Mouse (Mus musculus): Measurements from ENCODE around the gene C77080. TPM values are rescaled to one million over a fixed set of nuclear protein-coding genes. Genes with fewer than 3 reads are reported as not detected.

The C77080 gene
- polyA plus RNA-seq, 1 experiment from 2014 or later: 3.6 TPM

GRCm38 (mm10) chr4:129238579-129239016 is 22.6 kb downstream of the C77080 start:
- peak; percentile 72 for ATAC-seq
- H3K27me3 ChIP-seq (replicated peaks; ENCODE audit: control insufficient read depth, insufficient read depth, low read length): no peaks in the 10 kb centered on the region
- under 1% methylated on average over 23 of the region's 23 CpGs for whole genome bisulfite sequencing
- no peaks in the 10 kb centered on the region for H3K36me3 ChIP-seq (ENCODE audit: control insufficient read depth, insufficient read depth, low read length)
- H3K4me2 ChIP-seq (ENCODE audit: low read length): peak overlapping the region; percentile 91
- H3K4me1 ChIP-seq (ENCODE audit: control insufficient read depth, insufficient read depth, low read length): peaks cover 12% of the 10 kb centered on the region
- no peaks in the 10 kb centered on the region for H3K9me3 ChIP-seq (replicated peaks; ENCODE audit: control insufficient read depth, low read length)
- H3K9ac ChIP-seq (ENCODE audit: low read length): peak overlapping the region; percentile 70
- peak overlapping the region; percentile 69 for H3K4me3 ChIP-seq (ENCODE audit: low read depth, low read length)
- DNase-seq (ENCODE audit: low spot score): no peak
- no peak overlapping the region for H3K27ac ChIP-seq (ENCODE audit: low read depth, low read length)

GRCm38 (mm10) chr4:129237843-129238441 is 23.3 kb downstream of the C77080 start:
- Histone ChIP-seq H3K9ac (ENCODE audit: low read length) (peak overlapping the region; percentile 70), H3K36me3 (ENCODE audit: control insufficient read depth, insufficient read depth, low read length) (no peaks in the 10 kb centered on the region), H3K4me2 (ENCODE audit: low read length) (peak overlapping the region; percentile 91), H3K27ac (ENCODE audit: low read depth, low read length) (no peak overlapping the region), H3K4me3 (ENCODE audit: low read depth, low read length) (peak overlapping the region; percentile 69), H3K9me3 (replicated peaks; ENCODE audit: control insufficient read depth, low read length) (no peaks in the 10 kb centered on the region), H3K4me1 (ENCODE audit: control insufficient read depth, insufficient read depth, low read length) (peaks cover 12% of the 10 kb centered on the region), H3K27me3 (replicated peaks; ENCODE audit: control insufficient read depth, insufficient read depth, low read length) (no peaks in the 10 kb centered on the region)
- no peak for ATAC-seq
- 8% methylated on average over 19 of the region's 21 CpGs for WGBS
- peak; percentile 53 for DNase-seq (ENCODE audit: low spot score)

GRCm38 (mm10) chr4:129236236-129236813 is 24.9 kb downstream of the C77080 start:
- 79% methylated on average over 8 of the region's 8 CpGs for WGBS
- no peaks in the 10 kb centered on the region for H3K36me3 ChIP-seq (ENCODE audit: control insufficient read depth, insufficient read depth, low read length)
- DNase-seq (ENCODE audit: low spot score): no peak

GRCm38 (mm10) chr4:129235147-129235546 is 26.1 kb downstream of the C77080 start:
- no peak for DNase-seq (ENCODE audit: low spot score)
- WGBS: 78% methylated on average over 3 of the region's 3 CpGs
- H3K36me3 ChIP-seq (ENCODE audit: control insufficient read depth, insufficient read depth, low read length): no peaks in the 10 kb centered on the region
- H3K27ac ChIP-seq (ENCODE audit: low read depth, low read length): no peak overlapping the region
- no peaks in the 10 kb centered on the region for H3K27me3 ChIP-seq (replicated peaks; ENCODE audit: control insufficient read depth, insufficient read depth, low read length)
- H3K9me3 ChIP-seq (replicated peaks; ENCODE audit: control insufficient read depth, low read length): no peaks in the 10 kb centered on the region
- H3K4me1 ChIP-seq (ENCODE audit: control insufficient read depth, insufficient read depth, low read length): peaks cover 12% of the 10 kb centered on the region
- no peak overlapping the region for H3K4me3 ChIP-seq (ENCODE audit: low read depth, low read length)
- H3K9ac ChIP-seq (ENCODE audit: low read length): no peak overlapping the region
- no peak for ATAC-seq
- H3K4me2 ChIP-seq (ENCODE audit: low read length): no peak overlapping the region

More at GRCm38 (mm10) chr4:129236236-129236813, 24.9 kb downstream of the C77080 start:
- no peak overlapping the region for H3K27ac ChIP-seq (ENCODE audit: low read depth, low read length)
- ATAC-seq: no peak
- H3K27me3 ChIP-seq (replicated peaks; ENCODE audit: control insufficient read depth, insufficient read depth, low read length): no peaks in the 10 kb centered on the region
- no peak overlapping the region for H3K4me2 ChIP-seq (ENCODE audit: low read length)
- peaks cover 12% of the 10 kb centered on the region for H3K4me1 ChIP-seq (ENCODE audit: control insufficient read depth, insufficient read depth, low read length)
- H3K9ac ChIP-seq (ENCODE audit: low read length): no peak overlapping the region
- no peak overlapping the region for H3K4me3 ChIP-seq (ENCODE audit: low read depth, low read length)
- no peaks in the 10 kb centered on the region for H3K9me3 ChIP-seq (replicated peaks; ENCODE audit: control insufficient read depth, low read length)

GRCm38 (mm10) chr4:129234488-129234887 is 26.7 kb downstream of the C77080 start:
- ATAC-seq: no peak
- WGBS: 89% methylated on average over 7 of the region's 7 CpGs
- no peak for DNase-seq (ENCODE audit: low spot score)
- no peaks in the 10 kb centered on the region for H3K9me3 ChIP-seq (replicated peaks; ENCODE audit: control insufficient read depth, low read length)
- peaks cover 12% of the 10 kb centered on the region for H3K4me1 ChIP-seq (ENCODE audit: control insufficient read depth, insufficient read depth, low read length)
- no peak overlapping the region for H3K4me2 ChIP-seq (ENCODE audit: low read length)
- H3K36me3 ChIP-seq (ENCODE audit: control insufficient read depth, insufficient read depth, low read length): no peaks in the 10 kb centered on the region
- no peak overlapping the region for H3K4me3 ChIP-seq (ENCODE audit: low read depth, low read length)
- H3K9ac ChIP-seq (ENCODE audit: low read length): no peak overlapping the region
- no peaks in the 10 kb centered on the region for H3K27me3 ChIP-seq (replicated peaks; ENCODE audit: control insufficient read depth, insufficient read depth, low read length)
- no peak overlapping the region for H3K27ac ChIP-seq (ENCODE audit: low read depth, low read length)

GRCm38 (mm10) chr4:129232561-129233360 is 28.4 kb downstream of the C77080 start:
- no peak for ATAC-seq
- 81% methylated on average over 9 of the region's 9 CpGs for WGBS
- H3K4me2 ChIP-seq (ENCODE audit: low read length): no peak overlapping the region

GRCm38 (mm10) chr4:129231594-129232450 is 29.4 kb downstream of the C77080 start:
- H3K4me1 ChIP-seq (ENCODE audit: control insufficient read depth, insufficient read depth, low read length): peaks cover 13% of the 10 kb centered on the region
- H3K9me3 ChIP-seq (replicated peaks; ENCODE audit: control insufficient read depth, low read length): no peaks in the 10 kb centered on the region
- DNase-seq (ENCODE audit: low spot score) (no peak), ATAC-seq (no peak)
- H3K27me3 ChIP-seq (replicated peaks; ENCODE audit: control insufficient read depth, insufficient read depth, low read length): no peaks in the 10 kb centered on the region
- no peaks in the 10 kb centered on the region for H3K36me3 ChIP-seq (ENCODE audit: control insufficient read depth, insufficient read depth, low read length)
- no peak overlapping the region for H3K9ac ChIP-seq (ENCODE audit: low read length)
- 72% methylated on average over 12 of the region's 12 CpGs for WGBS
- H3K4me3 ChIP-seq (ENCODE audit: low read depth, low read length): no peak overlapping the region
- no peak overlapping the region for H3K4me2 ChIP-seq (ENCODE audit: low read length)
- no peak overlapping the region for H3K27ac ChIP-seq (ENCODE audit: low read depth, low read length)

More at GRCm38 (mm10) chr4:129232561-129233360, 28.4 kb downstream of the C77080 start:
- Histone ChIP-seq H3K4me1 (ENCODE audit: control insufficient read depth, insufficient read depth, low read length) (peaks cover 4% of the 10 kb centered on the region; the same call in 1 of the 2 replicates), H3K9ac (ENCODE audit: low read length) (no peak overlapping the region), H3K27me3 (replicated peaks; ENCODE audit: control insufficient read depth, insufficient read depth, low read length) (no peaks in the 10 kb centered on the region), H3K4me3 (ENCODE audit: low read depth, low read length) (no peak overlapping the region), H3K27ac (ENCODE audit: low read depth, low read length) (no peak overlapping the region), H3K36me3 (ENCODE audit: control insufficient read depth, insufficient read depth, low read length) (no peaks in the 10 kb centered on the region), H3K9me3 (replicated peaks; ENCODE audit: control insufficient read depth, low read length) (no peaks in the 10 kb centered on the region)
- DNase-seq (ENCODE audit: low spot score): no peak

- Histone ChIP-seq H3K27me3 (replicated peaks; ENCODE audit: control insufficient read depth, insufficient read depth, low read length) (no peaks in the 10 kb centered on the region), H3K4me2 (ENCODE audit: low read length) (no peak overlapping the region), H3K27ac (ENCODE audit: low read depth, low read length) (no peak overlapping the region), H3K4me1 (ENCODE audit: control insufficient read depth, insufficient read depth, low read length) (peaks cover 22% of the 10 kb centered on the region), H3K4me3 (ENCODE audit: low read depth, low read length) (no peak overlapping the region), H3K36me3 (ENCODE audit: control insufficient read depth, insufficient read depth, low read length) (no peaks in the 10 kb centered on the region), H3K9ac (ENCODE audit: low read length) (no peak overlapping the region), H3K9me3 (replicated peaks; ENCODE audit: control insufficient read depth, low read length) (no peaks in the 10 kb centered on the region)
- DNase-seq (ENCODE audit: low spot score) (no peak), ATAC-seq (no peak)
- WGBS: 69% methylated on average over 8 of the region's 8 CpGs
These were observed 30.3 kb downstream of the C77080 start for GRCm38 (mm10) chr4:129230926-129231325.

Measured in forebrain, embryonic 14.5 days (tissue).